Mouse (Mus musculus): ENCODE results near the gene Suv39h2.
A peak's percentile ranks its signal among the peaks of the same experiment; 100 is the strongest.

Gene Suv39h2

GRCm38 (mm10) chr2:3420157-3420556 lies 54.7 kb downstream of the Suv39h2 start:
- no peak for DNase-seq

DNA sequence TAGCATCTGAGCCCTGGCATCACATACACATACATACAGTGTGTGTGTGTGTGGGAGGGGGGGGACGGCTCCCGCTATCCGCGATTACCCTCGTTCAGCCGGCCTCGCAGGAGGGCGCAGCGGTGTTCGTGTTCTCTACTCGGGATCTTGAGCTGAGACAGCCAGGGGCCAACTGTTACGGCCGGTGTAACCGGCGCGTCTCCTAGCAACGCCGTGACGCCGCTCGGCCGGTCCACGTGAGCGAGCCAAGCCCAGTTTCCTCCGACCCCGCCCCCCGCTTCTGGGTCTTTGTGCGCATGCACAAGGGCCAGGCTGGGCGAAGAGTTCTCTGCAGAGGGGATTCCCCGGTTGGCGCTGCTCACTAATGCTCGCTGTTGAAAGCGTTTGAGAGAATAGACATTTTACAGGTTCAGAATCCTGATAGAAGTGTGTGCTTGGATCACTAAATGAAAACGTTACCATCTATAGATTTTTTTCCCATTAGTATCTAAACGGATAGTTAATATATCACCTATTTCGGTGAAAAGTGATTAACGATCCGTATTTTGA lies 55.9 kb downstream of the Suv39h2 start:
- peak; percentile 88 for DNase-seq

- DNase-seq = no peak
These were observed 59.2 kb downstream of the Suv39h2 start for GRCm38 (mm10) chr2:3415676-3416075.

- no peak for DNase-seq
These were observed 60.6 kb downstream of the Suv39h2 start for GRCm38 (mm10) chr2:3414241-3414640.

DNA sequence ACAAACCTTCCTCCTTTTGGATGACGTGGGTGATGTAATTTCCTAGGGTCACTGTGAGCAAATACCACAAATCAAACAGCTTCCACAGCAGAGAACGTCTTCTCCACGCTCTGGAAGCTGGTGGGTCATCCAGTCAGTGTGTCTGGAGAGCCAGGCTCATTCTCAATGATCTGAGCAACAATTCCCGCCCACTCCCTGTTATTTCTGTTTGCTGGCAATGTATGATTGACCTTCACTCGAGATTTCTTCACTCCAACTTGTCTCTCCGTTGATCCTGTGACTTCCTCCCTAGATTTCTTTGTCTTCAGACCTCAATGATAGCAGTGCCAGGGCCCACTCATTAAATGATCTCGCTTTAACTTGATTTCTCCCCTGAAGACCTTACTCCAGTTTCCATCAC lies 67.1 kb downstream of the Suv39h2 start:
- DNase-seq = no peak

GRCm38 (mm10) chr2:3405981-3406380 lies 68.8 kb downstream of the Suv39h2 start:
- no peak for DNase-seq
